Mouse (Mus musculus) cerebellum, adult 9-10 months (tissue): ENCODE results near the gene Tm4sf19.
"Not testable (repeated sequence)": the region's sequence is repeated elsewhere in the genome, so short reads cannot be mapped to it uniquely, and the experiment has no call there.

Experiments used
- DNase-seq: peaks from one replicate; pipeline ENCODE4 v3.0.0; 2022

Tm4sf19 gene

GRCm38 (mm10) chr16:32431047-32431591, 30.8 kb downstream of the Tm4sf19 start:
- no peak for DNase-seq

- DNase-seq, result no peak
Observed at GRCm38 (mm10) chr16:32431926-32432325, 31.6 kb downstream of the Tm4sf19 start.

DNA sequence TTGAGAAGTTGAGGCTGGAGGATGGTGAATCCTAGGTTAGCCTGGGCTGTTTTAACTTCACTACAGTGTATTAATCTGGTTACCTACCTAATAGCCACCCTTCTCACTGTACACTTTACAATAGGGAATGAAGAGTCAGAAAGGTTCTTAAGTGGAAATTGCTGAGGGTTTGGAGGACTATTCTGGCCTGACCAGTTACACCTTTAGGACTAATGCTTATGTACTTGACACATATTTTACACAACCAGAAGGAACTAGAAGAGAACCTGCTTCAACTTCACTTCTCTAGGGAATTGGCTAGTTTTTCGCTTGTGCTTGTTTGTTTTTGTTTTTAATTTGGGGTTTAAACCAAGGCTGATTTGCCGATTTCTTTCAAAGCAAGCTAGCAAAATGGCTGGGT, 32.8 kb downstream of the Tm4sf19 start:
- DNase-seq, result no peak

- no peak for DNase-seq
Observed at GRCm38 (mm10) chr16:32434066-32434465, 33.8 kb downstream of the Tm4sf19 start.

DNA sequence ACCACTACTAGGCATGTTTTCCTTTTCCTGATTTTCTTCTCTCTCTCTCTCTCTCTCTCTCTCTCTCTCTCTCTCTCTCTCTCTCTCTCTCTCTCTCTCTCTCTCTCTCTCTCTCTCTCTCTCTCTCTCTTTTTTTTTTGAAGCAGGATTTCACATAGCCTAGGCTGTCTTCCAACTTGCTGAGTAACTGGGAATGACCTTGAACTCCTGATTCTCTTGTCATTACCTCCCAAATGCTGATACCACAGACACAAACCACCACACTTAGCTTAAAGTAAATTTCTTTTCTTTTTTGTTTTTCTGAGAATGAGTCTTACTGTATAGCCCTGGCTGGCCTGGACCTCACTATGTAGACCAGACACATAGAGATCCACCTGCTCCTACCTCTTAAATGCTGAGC, 34.4 kb downstream of the Tm4sf19 start:
- no peak for DNase-seq

DNA sequence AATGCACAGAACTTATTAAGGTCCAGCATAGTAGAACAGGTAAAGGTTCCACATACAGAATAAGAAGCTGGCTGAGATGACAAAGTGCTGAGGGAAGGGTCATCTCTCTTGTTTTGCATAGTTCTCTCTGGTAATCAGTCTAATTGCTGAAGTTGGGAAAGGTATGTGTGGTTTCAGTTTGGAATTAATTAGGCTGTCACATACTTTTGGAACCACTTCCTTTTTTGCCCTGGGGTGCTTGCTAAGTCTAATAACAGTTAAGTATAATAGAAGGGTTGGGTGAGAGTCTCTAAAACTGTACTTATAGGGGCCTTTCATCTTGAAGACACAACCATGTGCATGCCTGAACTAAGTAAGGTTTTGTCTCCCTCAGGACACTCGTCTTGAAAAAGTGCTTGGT, 36.4 kb downstream of the Tm4sf19 start:
- DNase-seq, result no peak

- no peak for DNase-seq
Observed at GRCm38 (mm10) chr16:32437266-32437665, 37.0 kb downstream of the Tm4sf19 start.

DNA sequence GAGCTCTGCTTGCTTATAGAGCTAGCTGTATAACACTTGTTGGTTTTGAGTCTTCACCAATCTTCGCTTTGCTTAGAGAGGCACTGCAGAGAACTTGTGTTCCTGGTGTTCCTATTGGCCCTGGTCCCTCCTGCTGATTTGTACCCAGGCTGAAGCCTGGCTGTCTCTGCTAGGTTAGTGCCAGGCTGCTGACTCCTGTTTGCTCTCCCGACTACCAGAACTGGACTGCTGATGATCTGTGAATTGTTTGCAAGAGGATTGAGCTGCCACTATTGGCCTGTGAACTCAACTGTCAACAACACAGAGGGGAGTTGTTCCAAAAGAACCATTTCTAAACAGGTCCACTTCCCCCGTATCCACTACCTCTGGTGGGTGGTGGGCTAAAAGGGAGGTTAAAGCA, 41.1 kb downstream of the Tm4sf19 start:
- DNase-seq, result no peak

DNA sequence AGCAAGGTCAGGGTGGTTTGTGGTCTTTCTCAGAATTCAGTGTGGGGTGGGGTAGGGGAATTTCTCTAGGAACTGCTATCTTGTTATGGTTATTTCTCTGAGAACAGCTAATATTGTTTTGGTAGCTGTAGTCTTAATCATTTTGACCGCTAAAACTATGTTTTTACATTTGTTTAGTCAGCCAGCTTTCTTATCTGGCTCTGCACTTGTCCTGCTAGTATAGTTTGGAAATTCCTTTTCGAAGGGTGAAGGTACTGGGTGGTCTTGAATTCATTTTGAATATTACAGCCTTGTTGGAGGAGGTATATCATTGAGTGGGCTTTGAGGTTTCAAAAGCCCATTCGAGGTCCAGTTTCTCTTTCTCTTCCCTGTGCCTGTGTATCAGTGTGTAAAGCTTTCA, 44.3 kb downstream of the Tm4sf19 start:
- DNase-seq, result not testable (repeated sequence)

DNA sequence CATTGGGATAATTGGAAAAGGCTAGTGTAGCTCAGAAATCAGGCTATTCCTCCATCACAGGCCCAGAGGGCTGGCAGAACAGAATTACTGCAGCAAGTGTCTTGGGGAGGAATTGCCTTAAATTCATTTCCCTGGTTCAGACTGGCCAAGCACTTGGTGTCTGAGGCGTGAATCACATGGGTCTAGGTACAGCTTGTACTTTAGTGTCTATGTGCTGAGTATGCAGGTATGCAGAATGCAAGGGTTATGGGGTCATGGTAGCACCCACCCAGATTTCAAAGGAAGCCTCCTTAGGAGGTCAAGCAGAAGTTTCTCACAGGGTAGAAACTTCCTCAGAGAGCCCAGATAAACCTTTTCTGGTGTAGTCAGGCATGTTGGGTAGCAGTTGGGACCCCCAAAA, 45.3 kb downstream of the Tm4sf19 start:
- no peak for DNase-seq

GRCm38 (mm10) chr16:32446563-32447138, 46.3 kb downstream of the Tm4sf19 start:
- no peak for DNase-seq

- DNase-seq, result no peak
Observed at GRCm38 (mm10) chr16:32449665-32450064, 49.4 kb downstream of the Tm4sf19 start.

- no peak for DNase-seq
Observed at GRCm38 (mm10) chr16:32450133-32450532, 49.8 kb downstream of the Tm4sf19 start.

DNA sequence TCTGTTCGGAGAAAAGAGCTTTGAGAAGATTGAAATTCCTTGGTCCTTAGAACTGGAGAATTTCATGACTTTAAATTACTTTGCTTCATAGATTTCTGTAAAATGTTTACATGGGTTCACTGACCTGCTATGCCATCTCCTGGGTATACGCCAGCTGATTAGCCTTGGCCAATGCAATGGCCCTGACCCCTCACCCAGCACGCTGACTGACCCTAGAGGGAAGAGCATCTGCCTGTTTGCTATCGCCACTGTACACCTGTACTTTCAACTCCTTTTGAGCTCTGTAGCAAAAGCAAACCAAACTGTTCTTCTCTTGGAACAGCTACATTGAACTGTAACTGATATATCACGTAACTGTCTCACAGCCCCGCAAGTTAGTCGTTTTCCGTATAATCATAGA, 52.8 kb downstream of the Tm4sf19 start:
- DNase-seq, result no peak

DNA sequence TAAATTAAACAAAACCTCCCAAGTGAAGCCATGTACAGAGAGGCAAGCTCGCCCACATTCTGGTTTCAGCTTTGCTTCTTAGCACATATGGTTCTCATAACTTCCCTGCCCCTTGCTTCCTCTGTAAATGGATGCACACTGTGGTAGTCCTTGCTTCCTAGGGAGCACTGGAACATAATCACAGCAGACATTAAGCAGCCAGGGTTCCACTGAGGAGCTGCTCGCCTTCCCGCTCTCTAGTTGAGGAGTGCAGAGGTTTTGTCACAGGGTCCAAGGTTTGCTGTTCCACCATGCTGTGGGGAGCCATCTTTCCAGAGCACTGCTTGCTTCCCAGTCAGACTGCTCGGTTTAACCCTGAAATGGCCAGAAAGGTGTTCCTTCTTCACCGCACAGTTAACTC, 54.3 kb downstream of the Tm4sf19 start:
- no peak for DNase-seq

- no peak for DNase-seq
Observed at GRCm38 (mm10) chr16:32456086-32456485, 55.8 kb downstream of the Tm4sf19 start.

DNA sequence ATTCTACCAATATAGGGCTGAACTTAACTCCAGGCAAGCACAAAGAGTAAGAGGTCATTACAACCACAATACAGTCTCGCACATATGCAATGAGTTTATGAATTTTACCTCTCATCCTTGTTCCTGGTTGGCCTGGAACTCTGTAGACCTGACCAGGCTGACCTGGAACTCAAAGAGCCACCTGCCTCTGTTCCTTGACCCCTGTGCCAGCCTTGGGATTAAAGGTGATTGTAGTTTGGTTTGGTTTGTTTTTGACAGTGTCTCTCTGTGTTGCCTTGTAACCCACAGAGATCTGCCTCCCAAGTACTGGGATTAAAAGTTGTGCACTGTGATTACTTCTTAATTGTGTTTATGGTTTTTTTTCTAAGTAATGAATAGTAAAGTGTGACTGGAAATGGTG, 56.5 kb downstream of the Tm4sf19 start:
- no peak for DNase-seq
